Mouse (Mus musculus) heart, embryonic 16.5 days (tissue): ENCODE results near the gene B3galt4. TPM values are rescaled to one million over a fixed set of nuclear protein-coding genes. Genes with fewer than 3 reads are reported as not detected.

Experiments
- ATAC-seq: fragments of 200-750 bp; cut with Nextera tagmentation; replicated peaks from 2 replicates; pipeline ENCODE4 v1.8.0; 2017; ENCODE audit warnings: moderate number of reproducible peaks; ENCODE audit not compliant: insufficient read depth, low FRiP score; ENCODE audit errors: extremely low read depth
- H3K27ac ChIP-seq: fragments of 300-500 bp; sonication (generic); 2 replicates; pipeline ENCODE4 v1.5.1; 2014; ENCODE audit warnings: mild to moderate bottlenecking, low read length, control low read depth, moderate library complexity
- H3K27me3 ChIP-seq: fragments of 300-500 bp; sonication (generic); 2 replicates; pipeline ENCODE4 v1.6.1; 2014; ENCODE audit warnings: low read length, mixed read lengths; ENCODE audit not compliant: control insufficient read depth, insufficient read depth
- H3K36me3 ChIP-seq: fragments of 300-500 bp; sonication (generic); 2 replicates; pipeline ENCODE4 v1.6.1; 2014; ENCODE audit not compliant: control insufficient read depth, insufficient read depth
- H3K4me1 ChIP-seq: fragments of 300-500 bp; sonication (generic); 2 replicates; pipeline ENCODE4 v1.6.1; 2014; ENCODE audit warnings: low read length, mixed read lengths; ENCODE audit not compliant: control insufficient read depth, insufficient read depth
- H3K4me2 ChIP-seq: fragments of 300-500 bp; sonication (generic); 2 replicates; pipeline ENCODE4 v1.6.1; 2014; ENCODE audit warnings: low read depth, mild to moderate bottlenecking, control low read depth, low read length
- H3K4me3 ChIP-seq: fragments of 300-500 bp; sonication (generic); 2 replicates; pipeline ENCODE4 v1.5.1; 2014; ENCODE audit warnings: mild to moderate bottlenecking, control low read depth, low read length
- H3K9ac ChIP-seq: fragments of 300-500 bp; sonication (generic); 2 replicates; pipeline ENCODE4 v1.6.1; 2014; ENCODE audit warnings: low read length, control low read depth
- H3K9me3 ChIP-seq: fragments of 300-500 bp; sonication (generic); replicated peaks from 2 replicates; pipeline ENCODE4 v1.6.1; 2016; ENCODE audit warnings: low read length; ENCODE audit not compliant: control insufficient read depth
- WGBS: fragments of 180-500 bp; shearing (Covaris S2); extraction: QIAGEN DNeasy Blood & Tissue Kit; methylation state at CpG from one replicate; pipeline ENCODE4 v1.1.7; 2014; 5-methylcytosine and 5-hydroxymethylcytosine counted together
- polyA plus RNA-seq: library from polyadenylated mRNA; unstranded; fragments of >200 nt; fragmentation: Nextera tagmentation; extraction: Ambion mirVana; gene quantifications from 2 replicates; pipeline ENCODE4 v1.2.1, GENCODE M21; 2015

Gene B3galt4
- polyA plus RNA-seq, 1 experiment from 2014 or later = 5.8 TPM

DNA sequence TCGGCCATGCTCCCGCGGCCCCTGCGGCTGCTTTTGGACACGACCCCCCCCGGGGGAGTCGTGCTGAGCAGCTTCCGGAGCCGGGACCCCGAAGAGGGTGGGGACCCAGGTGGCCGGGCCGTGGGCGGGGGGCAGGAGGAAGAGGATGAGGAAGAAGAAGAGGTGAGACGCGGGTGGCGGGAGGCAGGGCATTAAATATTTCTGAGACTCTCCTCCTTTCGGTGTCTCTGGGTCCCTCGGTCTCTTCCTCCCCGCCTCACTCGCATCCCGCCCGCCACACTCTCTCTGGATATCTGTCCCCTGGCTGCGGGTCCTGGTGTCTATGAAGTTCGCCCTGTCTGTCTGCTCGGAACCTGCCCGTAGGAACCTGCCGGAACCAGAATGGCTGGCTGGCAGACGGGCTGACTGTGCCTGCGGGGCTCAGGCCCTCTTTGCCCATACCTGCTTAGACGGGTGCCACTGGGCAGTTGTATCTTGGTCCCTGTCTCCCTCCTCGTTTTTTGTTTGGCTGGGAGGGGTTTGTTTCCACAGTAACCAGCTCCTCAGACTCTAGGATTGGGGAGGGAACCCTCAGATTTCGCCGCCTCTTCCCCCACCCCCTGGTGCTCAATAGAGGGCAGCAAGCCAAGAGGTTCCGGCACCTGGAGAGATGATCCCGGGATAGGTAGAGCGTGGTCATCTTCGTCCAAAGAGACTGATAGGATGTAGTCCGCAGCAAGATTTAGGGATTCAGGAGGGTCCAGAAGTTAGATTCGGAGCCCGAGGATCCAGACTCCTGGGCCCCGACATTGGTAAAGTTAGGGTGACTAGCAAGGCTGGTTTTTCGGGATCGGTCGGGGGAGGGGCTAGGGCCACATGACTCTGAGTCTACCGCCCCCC is 20.8 kb downstream of the B3galt4 start:
- Histone ChIP-seq H3K36me3 (peaks cover 16% of the 10 kb centered on the region), H3K4me2 (peak overlapping the region; percentile 97), H3K27ac (peak overlapping the region; percentile 100), H3K4me1 (peaks cover 16% of the 10 kb centered on the region), H3K9me3 (no peaks in the 10 kb centered on the region), H3K27me3 (no peaks in the 10 kb centered on the region), H3K9ac (peak overlapping the region; percentile 79), H3K4me3 (peak overlapping the region; percentile 64)
- ATAC-seq = peak; percentile 5; the same call in 1 of the 2 replicates
- under 1% methylated on average over 45 of the region's 45 CpGs for WGBS

- Histone ChIP-seq H3K27ac (peak within 1 kb of the TSS; percentile 100), H3K4me1 (peaks cover 16% of the 10 kb centered on the region), H3K4me2 (peak within 1 kb of the TSS; percentile 97), H3K27me3 (no peaks in the 10 kb centered on the region), H3K4me3 (peak within 1 kb of the TSS; percentile 64), H3K36me3 (peaks cover 13% of the 10 kb centered on the region), H3K9me3 (no peaks in the 10 kb centered on the region), H3K9ac (peak within 1 kb of the TSS; percentile 79)
- WGBS = under 1% methylated on average over 76 of the region's 80 CpGs
- ATAC-seq = peak; percentile 82
Observed at GRCm38 (mm10) chr17:33929371-33930279, 21.7 kb downstream of the B3galt4 start, which contains the start of gene Rgl2. Gene Rgl2 (plus strand): TSS chr17:33929543.

- H3K4me2 ChIP-seq = peak overlapping the region; percentile 97
- peak overlapping the region; percentile 64 for H3K4me3 ChIP-seq
- no peak for ATAC-seq
- H3K27me3 ChIP-seq = no peaks in the 10 kb centered on the region
- 55% methylated on average over 21 of the region's 21 CpGs for WGBS
- peaks cover 8% of the 10 kb centered on the region for H3K36me3 ChIP-seq
- H3K9ac ChIP-seq = peak overlapping the region; percentile 79
- no peaks in the 10 kb centered on the region for H3K9me3 ChIP-seq
- peaks cover 16% of the 10 kb centered on the region for H3K4me1 ChIP-seq
- no peak overlapping the region for H3K27ac ChIP-seq
Observed at GRCm38 (mm10) chr17:33928251-33928947, 22.9 kb downstream of the B3galt4 start.

GRCm38 (mm10) chr17:33926207-33926932 is 24.9 kb downstream of the B3galt4 start:
- Histone ChIP-seq H3K9me3 (no peaks in the 10 kb centered on the region), H3K4me3 (no peak overlapping the region), H3K4me1 (peaks cover 15% of the 10 kb centered on the region), H3K27ac (no peak overlapping the region), H3K36me3 (0 out of 2 replicates have a peak, but pooled peaks cover 3% of the 10 kb centered on the region), H3K9ac (no peak overlapping the region), H3K4me2 (no peak overlapping the region), H3K27me3 (no peaks in the 10 kb centered on the region)
- 76% methylated on average over 17 of the region's 17 CpGs for WGBS
- no peak for ATAC-seq

DNA sequence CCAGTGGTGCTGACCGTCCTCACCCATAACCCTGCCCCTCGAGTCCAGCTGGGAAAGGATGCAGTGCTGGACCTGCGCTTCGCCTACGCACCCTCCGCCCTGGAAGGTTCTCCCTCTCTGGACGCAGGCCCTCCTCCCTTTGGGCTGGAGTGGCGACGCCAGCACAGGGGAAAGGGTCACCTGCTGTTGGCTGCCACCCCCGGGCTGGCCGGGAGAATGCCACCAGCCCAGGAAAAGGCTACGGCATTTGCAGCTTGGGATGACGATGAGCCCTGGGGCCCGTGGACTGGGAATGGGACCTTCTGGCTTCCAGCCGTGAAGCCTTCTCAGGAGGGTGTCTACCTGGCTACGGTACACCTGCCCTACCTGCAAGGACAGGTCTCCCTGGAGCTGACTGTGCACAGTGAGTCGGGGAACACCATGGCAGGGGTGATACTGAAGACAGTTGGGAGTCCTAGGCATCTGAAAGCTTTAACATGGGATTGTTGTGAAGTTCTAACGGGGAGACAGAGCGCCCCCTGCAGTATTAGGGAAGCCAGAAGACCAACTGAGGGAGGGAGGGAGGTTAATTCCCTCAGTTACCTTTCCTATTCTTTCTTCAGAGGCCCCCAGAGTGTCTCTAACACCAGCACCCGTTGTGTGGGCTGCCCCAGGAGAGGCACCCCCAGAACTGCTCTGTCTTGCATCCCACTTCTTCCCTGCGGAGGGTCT is 25.7 kb downstream of the B3galt4 start:
- Histone ChIP-seq H3K4me1 (peaks cover 7% of the 10 kb centered on the region), H3K27ac (no peak overlapping the region), H3K9ac (no peak overlapping the region), H3K4me2 (no peak overlapping the region), H3K9me3 (no peaks in the 10 kb centered on the region), H3K27me3 (no peaks in the 10 kb centered on the region), H3K4me3 (no peak overlapping the region), H3K36me3 (0 out of 2 replicates have a peak, but pooled peaks cover 3% of the 10 kb centered on the region)
- ATAC-seq = no peak
- WGBS = 81% methylated on average over 21 of the region's 21 CpGs

DNA sequence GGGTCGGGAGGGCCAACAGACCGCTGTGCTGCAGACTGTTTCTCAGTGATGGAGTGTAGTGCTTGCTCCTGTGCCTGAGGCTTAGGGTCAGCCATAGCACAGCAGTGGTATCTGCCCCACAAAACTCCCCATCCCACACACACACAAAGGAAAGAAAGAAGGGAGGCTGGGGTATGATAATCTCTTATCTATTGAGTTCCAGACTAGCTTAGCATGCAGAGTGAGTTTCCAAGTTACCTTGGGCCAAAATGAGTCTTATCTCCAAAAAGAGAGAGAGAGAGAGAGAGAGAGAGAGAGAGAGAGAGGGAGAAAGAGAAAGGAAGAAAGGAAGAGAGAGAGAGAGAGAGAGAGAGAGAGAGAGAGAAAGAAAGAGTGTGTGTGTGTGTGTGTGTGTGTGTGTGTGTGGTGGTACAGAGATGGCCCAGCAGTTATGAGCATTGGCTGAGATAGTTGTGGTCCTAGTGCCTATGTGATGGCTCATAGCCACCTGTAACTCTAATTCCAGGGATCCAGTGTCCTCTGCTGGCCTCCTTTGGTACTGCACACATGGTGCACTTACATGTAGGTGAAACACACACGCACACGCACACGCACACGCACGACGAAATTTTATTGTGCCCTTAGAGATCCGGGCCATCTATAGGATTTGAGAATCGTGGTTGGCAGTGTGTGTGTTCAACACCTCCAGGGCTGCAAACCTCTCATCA is 26.6 kb downstream of the B3galt4 start:
- ATAC-seq = no peak
- Histone ChIP-seq H3K27ac (no peak overlapping the region), H3K9ac (no peak overlapping the region), H3K4me1 (peaks cover 7% of the 10 kb centered on the region; the same call in 1 of the 2 replicates), H3K36me3 (0 out of 2 replicates have a peak, but pooled peaks cover 3% of the 10 kb centered on the region), H3K27me3 (no peaks in the 10 kb centered on the region), H3K4me2 (no peak overlapping the region), H3K4me3 (no peak overlapping the region), H3K9me3 (no peaks in the 10 kb centered on the region)
- WGBS = 82% methylated on average over 10 of the region's 10 CpGs

GRCm38 (mm10) chr17:33921361-33921760 is 29.9 kb downstream of the B3galt4 start:
- Histone ChIP-seq H3K4me1 (peaks cover 17% of the 10 kb centered on the region), H3K4me3 (no peak overlapping the region), H3K4me2 (no peak overlapping the region), H3K27me3 (no peaks in the 10 kb centered on the region), H3K9ac (no peak overlapping the region), H3K9me3 (no peaks in the 10 kb centered on the region), H3K36me3 (peaks cover 13% of the 10 kb centered on the region), H3K27ac (no peak overlapping the region)
- 85% methylated on average over 7 of the region's 7 CpGs for WGBS
- ATAC-seq = no peak
